Mouse (Mus musculus) activated CD4-positive, CD25-positive, alpha-beta regulatory T cell (primary cell): ENCODE measurements around the gene Napb. TPM values are rescaled to one million over a fixed set of nuclear protein-coding genes. Genes with fewer than 3 reads are reported as not detected.

ENCODE experiments used
- polyA plus RNA-seq, 2 experiments: library from polyadenylated mRNA; unstranded; fragments of 100-300 nt; shearing (Covaris generic); gene quantifications; one replicate each; pipeline ENCODE4 v1.2.1; 2017

The Napb gene
- under 1 TPM in 1 of 2 experiments, not detected in 1; 0.77 TPM for polyA plus RNA-seq

DNA sequence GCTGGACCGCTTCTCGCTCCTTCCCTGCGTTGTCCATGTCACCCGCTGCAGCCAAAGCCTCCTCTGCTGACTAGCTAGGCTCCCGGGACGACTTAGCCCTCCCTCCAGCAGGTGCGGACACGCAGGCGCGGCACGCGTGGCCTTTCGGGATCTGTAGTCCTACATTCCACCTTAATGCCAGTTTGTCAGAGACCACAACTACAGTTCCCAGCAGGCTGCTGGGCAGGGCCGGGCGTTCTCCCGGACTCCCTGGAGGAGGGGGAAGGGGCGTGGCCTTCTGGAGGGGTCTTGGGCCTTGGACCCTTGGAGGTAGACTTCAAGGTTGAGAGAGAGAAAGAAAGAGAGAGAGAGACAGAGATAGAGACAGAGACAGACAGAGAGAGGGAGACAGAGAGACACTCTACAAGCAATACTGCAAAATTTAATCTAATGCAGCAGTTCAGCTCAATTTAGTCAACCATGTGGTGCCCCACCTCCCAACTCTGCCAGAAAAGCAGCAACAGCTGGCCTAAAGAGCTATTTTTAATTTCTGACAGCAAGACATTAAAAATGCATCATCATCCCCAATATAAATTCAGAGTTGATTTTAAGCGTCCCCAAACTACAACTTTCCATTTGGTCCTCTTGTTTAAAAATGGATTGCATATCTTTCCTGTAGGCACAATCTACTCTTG, at the start of gene Napb:
Gene Napb (minus strand): TSS at position 141 of the 674 bp plus-strand sequence.

DNA sequence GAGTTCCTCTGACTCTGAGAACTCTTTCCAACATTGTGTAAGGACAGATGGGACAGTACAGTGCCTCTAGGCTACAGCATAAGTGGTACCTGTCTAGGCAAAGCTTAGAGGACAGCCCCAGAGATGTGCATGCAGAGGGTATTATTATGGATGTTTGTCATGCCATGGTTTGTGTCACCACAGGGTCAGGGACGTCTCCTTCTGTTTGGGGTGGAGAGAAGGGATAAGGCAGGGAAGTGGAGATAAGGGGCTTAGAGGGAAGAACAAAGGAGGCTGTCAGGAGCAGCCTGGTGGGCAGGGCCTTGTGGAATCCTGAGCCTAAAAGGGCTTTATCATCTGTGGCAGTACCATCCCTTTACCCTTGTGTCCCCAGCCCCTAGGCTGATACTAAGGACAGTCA, 49.4 kb upstream of the Napb start, which contains the start of gene 8030411F24Rik:
Gene 8030411F24Rik (plus strand): TSS at position 301 of the 400 bp plus-strand sequence.

GRCm38 (mm10) chr2:148771397-148771796, 39.1 kb upstream of the Napb start, which contains the start of gene Cst11:
Gene Cst11, minus strand, starts transcription at chr2:148771497.

GRCm38 (mm10) chr2:148750058-148750457, 17.8 kb upstream of the Napb start, which contains the start of gene Cstl1:
Gene Cstl1, plus strand, starts transcription at chr2:148750358.

DNA sequence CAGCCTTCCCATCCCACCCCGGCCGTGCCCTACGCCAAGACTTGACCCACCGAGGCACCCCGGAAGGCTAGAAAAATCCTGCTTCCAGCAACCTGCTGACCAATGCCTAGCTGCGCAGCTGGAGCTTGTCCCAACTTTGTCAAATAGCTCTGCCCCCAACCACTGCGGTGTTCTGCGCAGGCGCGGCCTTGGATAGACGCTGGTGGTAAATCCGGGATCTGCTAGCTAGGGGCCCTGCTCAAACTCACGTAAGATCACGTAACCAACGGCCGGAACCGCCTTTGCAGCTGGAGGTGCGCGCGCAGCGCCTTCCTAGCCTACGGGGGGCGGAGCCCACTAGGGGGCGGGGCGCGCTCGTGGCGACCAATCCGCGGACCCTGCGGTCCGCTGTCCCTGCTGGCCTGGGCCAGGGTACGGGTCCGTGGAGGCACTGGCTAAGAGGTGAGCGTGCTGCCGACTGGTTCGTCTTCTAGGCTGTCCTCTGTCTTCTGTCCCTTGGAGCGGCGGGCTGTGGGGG, 51.4 kb downstream of the Napb start, which contains the start of gene Gzf1:
Gene Gzf1 (plus strand): TSS at position 249 of the 517 bp plus-strand sequence.

GRCm38 (mm10) chr2:148672199-148673096, 59.8 kb downstream of the Napb start, which contains the start of gene Nxt1:
Gene Nxt1, plus strand, starts transcription at chr2:148672601.

Other genes with a start within 250 kb of the Napb start
- 10 to 100 TPM; 56.5 to 77.7 TPM for gene Nxt1, start 59.9 kb downstream of the Napb start, polyA plus RNA-seq
- gene Gzf1, start 51.4 kb downstream of the Napb start, polyA plus RNA-seq, result 10 to 100 TPM in 1 of 2 experiments, 1 to 10 TPM in 1; 9.3 to 13.4 TPM
- gene Cstl1, start 17.9 kb upstream of the Napb start, polyA plus RNA-seq, result not detected
- not detected for gene Cst11, start 39.0 kb upstream of the Napb start, polyA plus RNA-seq
- not detected for gene 8030411F24Rik, start 49.5 kb upstream of the Napb start, polyA plus RNA-seq
- not detected for gene Cst12, start 56.9 kb upstream of the Napb start, polyA plus RNA-seq
- gene Cst8, start 66.3 kb upstream of the Napb start, polyA plus RNA-seq, result under 1 TPM in 1 of 2 experiments, not detected in 1; 0.31 TPM
- not detected for gene Cst13, start 87.6 kb upstream of the Napb start, polyA plus RNA-seq
- not detected for gene Cst9, start 102.7 kb upstream of the Napb start, polyA plus RNA-seq
- gene 9230104L09Rik, start 132.6 kb upstream of the Napb start, polyA plus RNA-seq, result not detected
- gene Cst3, start 143.2 kb upstream of the Napb start, polyA plus RNA-seq, result 100 to 1,000 TPM; 165 to 173 TPM